Mouse (Mus musculus) brain, embryonic 14.5 days (tissue): ENCODE measurements at regions not wholly inside any gene's neighbourhood (a gene's known extent, or its start where the extent isn't known, plus 50 kb on each side); places are given as distances from the start of the nearest gene placed in this dataset.

Experiments
- CTCF ChIP-seq: fragments of 200-500 bp; IDR thresholded peaks from 2 replicates; pipeline ENCODE4 v1.5.1; 2012; ENCODE audit warnings: inconsistent platforms, mild to moderate bottlenecking, moderate library complexity, borderline replicate concordance; ENCODE audit not compliant: insufficient read depth, insufficient read length; ENCODE audit errors: extremely low read depth
- POLR2A ChIP-seq: fragments of 200-500 bp; IDR thresholded peaks from 2 replicates; pipeline ENCODE4 v1.6.1; 2012; ENCODE audit warnings: mild to moderate bottlenecking, inconsistent platforms, borderline replicate concordance; ENCODE audit not compliant: poor library complexity, insufficient read depth, insufficient read length, severe bottlenecking; ENCODE audit errors: extremely low read depth

DNA sequence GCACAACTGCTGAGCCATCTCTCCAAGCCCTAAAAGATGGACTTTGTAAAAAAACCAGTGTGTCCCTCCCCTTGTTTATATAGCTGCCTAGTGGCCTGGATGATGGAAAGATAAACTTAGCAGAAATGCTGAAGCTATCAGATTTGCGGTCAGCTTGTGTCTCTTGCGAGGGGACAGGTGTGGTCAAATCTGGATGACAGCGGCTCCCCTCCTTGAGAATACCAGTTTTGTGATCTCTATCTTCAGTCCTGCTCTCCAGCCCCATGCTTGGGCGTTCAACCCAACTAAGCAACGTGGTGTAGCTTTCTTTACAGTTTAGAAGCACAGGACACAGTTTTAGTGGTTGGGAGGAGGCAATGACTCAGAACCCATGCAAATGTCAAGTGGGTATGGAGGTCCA, 274.7 kb downstream of the Hhipl2 start:
- TF ChIP-seq CTCF = no peak
- TF ChIP-seq POLR2A = no peak
